Mouse (Mus musculus) erythroblast, embryonic 14.5 days (primary cell): Measurements from ENCODE around the gene Aktip.

ENCODE experiments used
- GATA1 ChIP-seq: IDR thresholded peaks from 2 replicates; pipeline ENCODE4 v1.6.1; 2012; ENCODE audit warnings: low read length, inconsistent platforms, mixed read lengths
- TAL1 ChIP-seq: IDR thresholded peaks from 3 replicates; pipeline ENCODE4 v1.6.1; 2012; ENCODE audit warnings: low read length, inconsistent platforms, mixed read lengths

GRCm38 (mm10) chr8:91111868-91112477 is 87.8 kb downstream of the Aktip start:
- no peak for TF ChIP-seq TAL1
- TF ChIP-seq GATA1: no peak
